Mouse (Mus musculus) embryonic facial prominence, embryonic 11.5 days (tissue): Measurements from ENCODE around the gene Lmna. TPM values are rescaled to one million over a fixed set of nuclear protein-coding genes. Genes with fewer than 3 reads are reported as not detected.

Experiments used
- ATAC-seq: fragments of 200-750 bp; cut with Nextera tagmentation; replicated peaks from 2 replicates; pipeline ENCODE4 v1.8.0; 2017; ENCODE audit warnings: low read depth; ENCODE audit not compliant: insufficient number of reproducible peaks, low FRiP score, low TSS enrichment
- DNase-seq: peaks from one replicate; pipeline ENCODE4 v3.0.0-alpha.2; 2015; ENCODE audit warnings: low spot score
- H3K27ac ChIP-seq: fragments of 300-500 bp; sonication (generic); replicated peaks from 2 replicates; pipeline ENCODE4 v1.5.1; 2014; ENCODE audit warnings: mild to moderate bottlenecking, low read depth, low read length, control low read depth
- H3K27me3 ChIP-seq: fragments of 300-500 bp; sonication (generic); 2 replicates; pipeline ENCODE4 v1.6.1; 2014; ENCODE audit warnings: mild to moderate bottlenecking, low read length, moderate library complexity, mixed read lengths; ENCODE audit not compliant: control insufficient read depth, insufficient read depth
- H3K36me3 ChIP-seq: fragments of 300-500 bp; sonication (generic); replicated peaks from 2 replicates; pipeline ENCODE4 v1.6.1; 2014; ENCODE audit warnings: low read depth, mild to moderate bottlenecking, low read length, moderate library complexity, mixed read lengths; ENCODE audit not compliant: control insufficient read depth, insufficient read depth
- H3K4me1 ChIP-seq: fragments of 300-500 bp; sonication (generic); 2 replicates; pipeline ENCODE4 v1.6.1; 2014; ENCODE audit warnings: low read length, mixed read lengths; ENCODE audit not compliant: control insufficient read depth, insufficient read depth
- H3K4me2 ChIP-seq: fragments of 300-500 bp; sonication (generic); 2 replicates; pipeline ENCODE4 v1.6.1; 2014; ENCODE audit warnings: low read depth, mild to moderate bottlenecking, control low read depth, low read length, moderate library complexity
- H3K4me3 ChIP-seq: fragments of 300-500 bp; sonication (generic); 2 replicates; pipeline ENCODE4 v1.5.1; 2014; ENCODE audit warnings: low read depth, low read length, control low read depth
- H3K9ac ChIP-seq: fragments of 300-500 bp; sonication (generic); replicated peaks from 2 replicates; pipeline ENCODE4 v1.6.1; 2014; ENCODE audit warnings: mild to moderate bottlenecking, control low read depth, low read length
- H3K9me3 ChIP-seq: fragments of 300-500 bp; sonication (generic); replicated peaks from 2 replicates; pipeline ENCODE4 v1.6.1; 2016; ENCODE audit warnings: mild to moderate bottlenecking, low read length, inconsistent platforms, mixed read lengths; ENCODE audit not compliant: control insufficient read depth
- WGBS: fragments of 180-500 bp; shearing (Covaris S2); extraction: QIAGEN DNeasy Blood & Tissue Kit; methylation state at CpG from one replicate; pipeline ENCODE4 v1.1.7; 2014; 5-methylcytosine and 5-hydroxymethylcytosine counted together
- polyA plus RNA-seq: library from polyadenylated mRNA; unstranded; fragments of >200 nt; fragmentation: Nextera tagmentation; extraction: Ambion mirVana; gene quantifications from 2 replicates; pipeline ENCODE4 v1.2.1, GENCODE M21; 2014

Lmna gene
- polyA plus RNA-seq, 1 experiment from 2014 or later = 28.7 TPM

DNA sequence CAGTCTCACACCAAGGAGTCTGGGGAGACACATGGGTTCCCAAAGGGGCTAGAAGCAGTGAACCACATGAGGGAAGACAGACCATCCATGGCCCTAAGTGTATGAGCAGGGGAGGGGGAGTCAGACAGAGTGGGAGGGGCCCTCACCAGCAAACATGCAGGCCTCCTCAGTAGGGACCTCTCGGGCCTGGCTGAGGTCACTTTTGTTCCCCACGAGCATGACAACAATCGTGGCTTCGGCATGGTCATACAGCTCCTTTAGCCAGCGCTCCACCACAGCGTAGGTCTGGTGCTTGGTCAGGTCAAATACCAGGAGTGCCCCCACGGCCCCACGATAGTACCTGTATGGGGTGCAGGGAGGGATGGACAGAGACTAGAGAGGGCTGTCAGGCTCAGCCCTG is 33.4 kb upstream of the Lmna start:
- Histone ChIP-seq H3K9ac (no peak overlapping the region), H3K36me3 (peaks cover 13% of the 10 kb centered on the region), H3K4me1 (peaks cover 7% of the 10 kb centered on the region), H3K9me3 (no peaks in the 10 kb centered on the region), H3K4me3 (no peak overlapping the region), H3K4me2 (no peak overlapping the region), H3K27me3 (no peaks in the 10 kb centered on the region), H3K27ac (no peak overlapping the region)
- no peak for DNase-seq
- ATAC-seq = no peak
- WGBS = 81% methylated on average over 8 of the region's 8 CpGs

DNA sequence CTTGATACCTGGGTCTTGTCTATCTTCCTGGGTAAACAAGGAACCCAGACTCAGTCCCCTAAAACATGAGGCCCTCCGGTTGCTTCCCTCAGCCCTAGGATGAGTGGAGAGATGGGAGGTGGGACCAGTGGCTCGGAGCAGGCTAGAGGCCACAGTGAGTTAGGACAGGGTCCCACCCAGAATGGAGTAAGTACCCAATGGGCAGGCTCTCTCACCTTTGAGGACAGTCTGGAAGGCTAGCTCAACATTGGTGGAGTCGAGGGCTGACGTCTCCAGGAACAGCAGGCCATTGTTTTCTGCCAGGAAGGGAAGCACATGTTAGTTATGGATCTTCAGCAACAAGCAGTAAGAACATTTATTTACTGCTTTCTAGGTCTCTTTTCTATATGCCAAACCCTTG is 32.7 kb upstream of the Lmna start:
- Histone ChIP-seq H3K27me3 (no peaks in the 10 kb centered on the region), H3K4me2 (no peak overlapping the region), H3K36me3 (peaks cover 14% of the 10 kb centered on the region), H3K9me3 (no peaks in the 10 kb centered on the region), H3K4me3 (no peak overlapping the region), H3K9ac (no peak overlapping the region), H3K4me1 (peaks cover 10% of the 10 kb centered on the region), H3K27ac (no peak overlapping the region)
- no peak for ATAC-seq
- 56% methylated on average over 4 of the region's 4 CpGs for WGBS
- no peak for DNase-seq

DNA sequence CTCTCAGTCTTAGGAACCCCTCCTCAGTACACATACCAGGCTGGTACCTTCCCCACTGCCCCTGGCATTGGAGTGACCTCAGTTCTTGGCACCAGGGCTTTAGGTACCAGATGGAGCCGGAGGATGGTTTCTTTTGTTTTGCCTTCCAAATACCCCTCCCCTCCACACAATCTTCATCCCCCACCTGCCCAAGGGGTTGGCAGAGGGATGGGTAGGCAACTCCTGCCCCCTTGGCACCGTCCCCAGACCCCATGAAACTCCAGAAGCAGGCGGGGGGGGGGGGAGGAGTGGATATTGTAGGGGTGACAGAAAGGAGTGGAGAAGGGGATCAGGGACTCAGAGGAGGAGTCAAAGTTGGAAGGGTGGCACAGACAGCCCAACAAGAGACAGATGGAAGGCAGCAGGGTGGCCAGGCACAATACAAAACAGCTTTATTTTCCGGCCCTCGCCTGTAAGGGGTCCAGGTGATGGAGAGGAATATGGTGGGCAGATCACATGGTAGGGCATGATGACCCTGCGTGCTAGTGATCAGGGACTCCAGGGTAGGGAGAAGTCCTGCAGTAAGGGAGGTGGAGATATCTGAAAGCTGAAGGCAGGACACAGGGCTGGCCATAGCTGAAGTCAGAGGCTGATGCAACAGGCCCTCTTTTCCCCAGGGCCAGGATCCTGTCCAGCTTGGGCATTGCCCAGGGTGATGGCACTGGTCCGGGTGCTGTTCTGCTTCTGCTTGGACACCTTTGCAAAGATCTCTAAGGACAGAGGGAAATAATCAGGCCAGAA is 32.1 kb upstream of the Lmna start:
- H3K27ac ChIP-seq = no peak overlapping the region

DNA sequence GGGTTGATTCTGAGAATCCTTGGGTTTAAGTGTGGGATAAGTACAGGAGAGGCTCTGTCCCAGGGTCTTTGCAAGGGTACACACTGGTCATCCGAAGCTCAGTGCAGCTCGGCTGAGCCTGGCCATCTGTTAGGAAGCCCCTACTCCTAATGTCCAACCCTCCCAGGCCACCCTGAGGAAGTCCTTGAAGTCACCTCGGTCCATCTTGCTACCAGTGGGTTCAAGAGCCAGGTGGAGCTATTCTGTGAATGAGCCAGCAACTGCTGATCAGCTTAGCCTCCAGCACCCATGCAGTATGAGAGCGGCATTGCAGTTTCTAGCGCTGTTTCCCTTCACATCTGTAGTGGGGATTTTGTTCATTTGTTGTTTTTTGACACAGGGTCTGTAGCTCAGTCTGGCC is 30.3 kb upstream of the Lmna start:
- 49% methylated on average over 5 of the region's 5 CpGs for WGBS
- no peak overlapping the region for H3K4me2 ChIP-seq
- H3K27ac ChIP-seq = no peak overlapping the region; the same call in 1 of the 2 replicates
- H3K36me3 ChIP-seq = peaks cover 24% of the 10 kb centered on the region
- no peak for ATAC-seq
- H3K4me1 ChIP-seq = peaks cover 30% of the 10 kb centered on the region
- H3K9ac ChIP-seq = no peak overlapping the region
- no peaks in the 10 kb centered on the region for H3K9me3 ChIP-seq
- H3K4me3 ChIP-seq = no peak overlapping the region
- DNase-seq = peak; percentile 22
- no peaks in the 10 kb centered on the region for H3K27me3 ChIP-seq

More for the DNA sequence above, 32.1 kb upstream of the Lmna start:
- DNase-seq (no peak), ATAC-seq (no peak)
- WGBS = 83% methylated on average over 7 of the region's 7 CpGs
- Histone ChIP-seq H3K36me3 (peaks cover 19% of the 10 kb centered on the region), H3K4me2 (no peak overlapping the region), H3K9ac (no peak overlapping the region), H3K4me3 (no peak overlapping the region), H3K9me3 (no peaks in the 10 kb centered on the region), H3K4me1 (peaks cover 15% of the 10 kb centered on the region), H3K27me3 (no peaks in the 10 kb centered on the region)

DNA sequence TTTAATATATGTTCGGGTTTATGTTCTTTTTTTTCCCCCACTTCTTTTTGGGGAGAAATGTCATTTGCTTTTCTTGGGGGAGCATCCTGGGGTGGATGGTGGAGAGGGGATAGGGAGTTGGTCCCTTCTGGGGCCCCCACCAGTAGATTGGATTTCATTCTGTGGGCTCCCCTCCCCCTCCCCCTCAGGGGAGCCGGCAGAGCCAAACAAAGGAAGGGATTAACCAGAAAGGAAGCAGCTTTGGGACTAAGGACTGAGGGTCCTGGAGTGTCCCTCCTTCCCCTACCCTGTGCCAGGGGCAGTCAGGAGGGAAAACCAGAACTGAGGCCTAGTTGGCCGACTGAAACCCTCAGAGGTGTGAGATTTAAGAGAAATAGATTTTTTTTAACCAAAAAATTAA is 29.6 kb upstream of the Lmna start:
- Histone ChIP-seq H3K9me3 (no peaks in the 10 kb centered on the region), H3K27me3 (no peaks in the 10 kb centered on the region), H3K36me3 (peaks cover 24% of the 10 kb centered on the region), H3K27ac (no peak overlapping the region), H3K9ac (no peak overlapping the region), H3K4me2 (peak overlapping the region; percentile 23; the same call in 1 of the 2 replicates), H3K4me1 (peaks cover 35% of the 10 kb centered on the region), H3K4me3 (no peak overlapping the region)
- peak; percentile 68 for DNase-seq
- 4% methylated on average over 3 of the region's 3 CpGs for WGBS
- ATAC-seq = no peak

DNA sequence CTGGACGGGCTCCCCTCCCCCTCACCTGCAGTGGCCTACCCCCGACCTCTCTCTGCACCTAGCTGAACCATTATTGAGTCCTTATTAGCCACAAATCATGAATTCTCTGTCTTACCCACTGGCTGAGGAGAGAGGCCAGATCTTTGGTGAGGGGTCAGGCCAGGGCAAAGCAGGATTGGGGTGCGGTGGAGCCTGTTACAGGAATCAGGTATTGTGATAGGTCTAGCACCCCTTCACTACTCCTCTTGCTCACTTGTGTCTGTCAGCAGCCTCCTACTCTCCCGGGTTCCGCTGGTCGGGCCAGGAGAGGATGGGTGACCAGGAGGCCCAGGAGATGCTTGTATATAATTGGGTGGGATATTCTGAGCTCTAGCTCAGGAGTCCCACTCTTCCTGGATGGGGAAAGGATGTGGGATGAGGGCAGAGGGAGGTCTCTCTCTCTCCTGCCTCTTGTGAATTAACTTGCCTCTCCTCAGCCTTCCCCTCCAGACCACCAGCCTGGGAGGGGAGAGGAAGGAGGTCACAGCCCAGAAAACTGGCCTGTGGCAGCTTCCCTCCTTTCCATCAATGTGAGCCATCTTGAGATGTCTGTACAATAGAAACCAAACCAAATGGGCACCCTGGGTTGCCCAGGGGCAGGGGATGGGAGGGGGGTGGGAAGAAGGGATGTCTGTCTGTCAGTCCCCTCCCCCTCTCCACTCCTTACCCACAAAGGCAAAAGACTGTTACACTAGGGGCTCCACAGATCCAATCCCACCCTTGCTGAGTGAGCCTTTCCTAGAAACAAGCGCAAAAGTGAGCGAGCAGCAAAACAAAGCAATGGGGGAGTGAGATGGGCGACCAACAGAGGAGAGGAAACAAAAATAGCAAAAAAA is 28.8 kb upstream of the Lmna start:
- WGBS = 23% methylated on average over 9 of the region's 9 CpGs
- no peaks in the 10 kb centered on the region for H3K27me3 ChIP-seq
- peak overlapping the region; percentile 39 for H3K9ac ChIP-seq
- ATAC-seq = no peak
- peaks cover 24% of the 10 kb centered on the region for H3K36me3 ChIP-seq
- H3K4me2 ChIP-seq = peak overlapping the region; percentile 19; the same call in 1 of the 2 replicates
- H3K4me1 ChIP-seq = peaks cover 35% of the 10 kb centered on the region
- DNase-seq = no peak
- no peaks in the 10 kb centered on the region for H3K9me3 ChIP-seq
- H3K4me3 ChIP-seq = peak overlapping the region; percentile 3; the same call in 1 of the 2 replicates
- peak overlapping the region; percentile 35; the same call in 1 of the 2 replicates for H3K27ac ChIP-seq

DNA sequence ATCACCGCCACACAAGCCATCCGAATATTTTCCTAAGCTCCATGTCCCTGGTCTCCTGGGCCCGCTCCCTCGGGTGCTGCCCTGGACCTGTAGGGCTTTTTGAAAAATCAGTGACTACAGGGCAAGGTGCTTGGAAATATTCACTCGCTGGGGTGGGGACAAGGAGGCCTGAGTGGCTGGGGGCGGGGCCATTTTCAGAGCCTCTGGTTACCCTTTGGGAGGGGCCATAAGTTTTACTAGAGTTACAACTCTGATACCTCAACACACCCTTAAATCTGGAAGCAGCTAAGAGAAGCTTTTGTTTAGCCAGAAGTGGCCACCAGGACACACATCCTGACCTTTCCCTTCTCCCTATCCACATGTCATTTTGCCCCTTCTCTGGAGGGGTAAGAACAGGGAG is 27.4 kb upstream of the Lmna start:
- Histone ChIP-seq H3K4me3 (peak overlapping the region; percentile 88), H3K9me3 (no peaks in the 10 kb centered on the region), H3K4me1 (peaks cover 35% of the 10 kb centered on the region), H3K9ac (peak overlapping the region; percentile 100), H3K27ac (no peak overlapping the region), H3K27me3 (no peaks in the 10 kb centered on the region), H3K4me2 (peak overlapping the region; percentile 95), H3K36me3 (peaks cover 24% of the 10 kb centered on the region)
- DNase-seq (no peak), ATAC-seq (no peak)
- 54% methylated on average over 6 of the region's 6 CpGs for WGBS
